Mouse (Mus musculus): ENCODE data around the gene Aym1. TPM values are rescaled to one million over a fixed set of nuclear protein-coding genes. Genes with fewer than 3 reads are reported as not detected.

Gene Aym1
- polyA plus RNA-seq (2012; rRNA removed) = not detected in 2 replicates

DNA sequence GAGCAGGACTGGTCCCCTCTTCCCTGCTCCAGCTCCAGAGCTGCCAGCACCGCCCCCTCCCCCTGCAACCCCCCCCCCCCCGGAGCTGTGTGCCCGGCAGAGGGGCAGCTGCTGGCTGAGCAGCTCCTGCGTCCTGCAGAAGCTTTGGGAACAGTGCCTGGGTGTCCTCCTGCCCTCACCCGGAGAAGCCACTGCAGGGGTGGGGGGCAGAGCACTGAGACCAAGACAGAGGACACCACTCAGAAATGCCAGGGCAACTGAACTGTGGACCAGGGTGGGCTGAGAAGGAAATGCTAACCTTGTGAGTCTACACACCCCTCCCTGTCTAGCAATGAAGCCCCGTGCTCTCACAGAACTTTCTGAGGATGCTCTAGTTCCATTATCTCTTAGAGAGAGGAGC is at the start of gene Aym1:
Gene Aym1 (plus strand): TSS at position 109 of the 400 bp plus-strand sequence.

DNA sequence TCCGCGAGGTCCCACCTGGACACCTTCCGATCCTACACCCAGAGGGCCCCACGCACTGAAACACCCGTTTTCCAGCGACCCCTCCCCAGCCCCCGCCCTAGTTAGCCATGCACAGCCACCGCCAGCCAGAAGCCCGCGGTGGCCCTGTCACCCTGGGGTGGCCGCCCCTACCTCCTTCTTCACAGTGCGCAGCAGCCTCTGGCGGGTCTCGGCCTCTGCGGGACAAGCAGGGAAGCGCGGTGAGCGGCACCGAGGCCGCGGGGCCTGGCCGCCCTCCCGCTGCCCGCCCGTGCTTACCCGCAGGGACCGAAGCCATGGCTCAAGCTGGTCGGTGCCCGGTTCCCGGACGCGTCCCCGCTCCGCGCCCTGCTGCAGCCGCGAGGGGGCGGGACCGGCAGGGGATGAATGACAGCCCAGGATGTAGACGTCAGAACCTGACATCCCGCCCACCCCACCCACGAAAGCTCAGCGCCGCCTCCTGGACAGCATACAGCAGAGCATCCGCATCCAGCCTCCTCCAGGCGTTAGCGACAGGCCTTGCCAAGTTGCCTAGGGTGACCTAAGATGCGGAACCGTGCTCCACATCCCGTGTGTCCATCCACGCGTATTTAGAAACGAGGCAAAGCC is 46.6 kb upstream of the Aym1 start, which contains the start of gene Sgsm1:
Gene Sgsm1 (minus strand): TSS at position 410 of the 627 bp plus-strand sequence.

Other genes with a start within 250 kb of the Aym1 start
- 6.5 and 7.5 TPM in 2 replicates for gene 2900026A02Rik, start 136.1 kb upstream of the Aym1 start, polyA plus RNA-seq (2012; rRNA removed)
- 0.12 and 0.16 TPM in 2 replicates for gene Tmem211, start 130.4 kb upstream of the Aym1 start, polyA plus RNA-seq (2012; rRNA removed)
- gene Sgsm1, start 46.5 kb upstream of the Aym1 start, polyA plus RNA-seq (2012; rRNA removed) = 26.4 and 27.3 TPM in 2 replicates
- 8.1 and 8.7 TPM in 2 replicates for gene Wscd2, start 133.0 kb downstream of the Aym1 start, polyA plus RNA-seq (2012; rRNA removed)